Mouse (Mus musculus) small intestine, adult 2 months (tissue): ENCODE measurements at regions not wholly inside any gene's neighbourhood (a gene's known extent, or its start where the extent isn't known, plus 50 kb on each side); places are given as distances from the start of the nearest gene placed in this dataset.

Experiments
- CTCF ChIP-seq: fragments of 200-500 bp; IDR thresholded peaks from 2 replicates; pipeline ENCODE4 v1.5.1; 2012; ENCODE audit warnings: low read depth, mild to moderate bottlenecking, control low read depth, inconsistent platforms, low read length, moderate library complexity, mixed read lengths; ENCODE audit not compliant: insufficient replicate concordance, insufficient read length; ENCODE audit errors: extremely low read depth
- POLR2A ChIP-seq: fragments of 200-500 bp; IDR thresholded peaks from 2 replicates; pipeline ENCODE4 v1.6.1; 2012; ENCODE audit warnings: low read depth, mild to moderate bottlenecking, control low read depth, inconsistent platforms, low read length, moderate library complexity

- TF ChIP-seq POLR2A = no peak
- no peak for TF ChIP-seq CTCF
These were observed 248.3 kb downstream of the Gadd45g start for GRCm38 (mm10) chr13:52094785-52095184.
